Mouse (Mus musculus) testis, postnatal 10 days (tissue): ENCODE measurements around the gene 2310034G01Rik.

Experiments
- DNase-seq: peaks from one replicate; pipeline ENCODE4 v3.0.0; 2021; ENCODE audit warnings: low spot score

Gene 2310034G01Rik

GRCm38 (mm10) chr19:46300294-46301045, 49.6 kb downstream of the 2310034G01Rik start:
- no peak for DNase-seq
